17 mouse cellular contexts compared by ENCODE assay signal in the genomic region with DNA sequence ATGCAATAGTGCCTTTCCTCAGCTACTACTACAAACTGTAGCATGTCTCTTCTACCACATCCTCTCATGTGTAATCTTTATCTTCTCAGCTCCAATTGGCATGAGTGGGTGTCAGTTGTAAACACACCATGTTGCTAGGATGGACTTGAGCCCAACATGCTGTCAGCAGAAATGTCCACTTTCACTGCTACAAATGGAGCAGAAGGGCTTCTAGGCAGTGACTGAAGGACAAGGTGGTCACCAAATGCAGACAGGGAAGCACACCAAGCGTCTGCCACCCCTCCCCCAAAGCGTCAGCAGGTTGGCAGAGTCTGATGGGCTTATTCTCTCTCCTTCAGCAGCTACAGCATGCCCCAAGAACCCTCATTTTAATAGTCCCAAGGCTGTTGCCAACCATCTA. TPM values are rescaled to one million over a fixed set of nuclear protein-coding genes. Genes with fewer than 3 reads are reported as not detected.
DNase-seq lines count a peak whose midpoint lies in the region; ATAC-seq and TF ChIP-seq lines count a peak whose summit lies in the region.
"Had no signal": no experiment of that assay in that cellular context is flagged by ENCODE, and none has a peak within 500 bp of the region (broad histone marks: within the 10 kb centered on the region; RNA-seq: fewer than 3 reads in every experiment).

No protein-coding gene starts in this region.

- 72% methylated on average over 2 of the region's 2 CpGs for WGBS in forebrain, embryonic 16.5 days
- 90% methylated on average over 2 of the region's 2 CpGs for whole genome bisulfite sequencing in forebrain, embryonic 10.5 days

- no peaks in the 10 kb centered on the region for H3K36me3 ChIP-seq in forebrain, embryonic 16.5 days (ENCODE audit: control insufficient read depth, insufficient read depth)
- H3K36me3 ChIP-seq in forebrain, embryonic 10.5 days (replicated peaks): peaks cover 14% of the 10 kb centered on the region

- no peaks in the 10 kb centered on the region for H3K9me3 ChIP-seq in forebrain, embryonic 16.5 days (ENCODE audit: control insufficient read depth, low read length)
- H3K9me3 ChIP-seq in forebrain, embryonic 10.5 days: no peaks in the 10 kb centered on the region
- H3K9me3 ChIP-seq: hindbrain, embryonic 10.5 days; kidney, embryonic 15.5 days; limb, embryonic 10.5 days; liver, embryonic 13.5 days; midbrain, embryonic 13.5 days had no signal

- TF ChIP-seq CTCF in brain, embryonic 14.5 days (IDR thresholded peaks at IDR 0.05; ENCODE audit: borderline replicate concordance, extremely low read depth, insufficient read depth, insufficient read length): no peak

- no peaks in the 10 kb centered on the region for H3K27me3 ChIP-seq in forebrain, embryonic 16.5 days (replicated peaks; ENCODE audit: control insufficient read depth, insufficient read depth, low read length)
- H3K27me3 ChIP-seq in forebrain, embryonic 10.5 days (ENCODE audit: poor library complexity, severe bottlenecking): no peaks in the 10 kb centered on the region
- H3K27me3 ChIP-seq: kidney, embryonic 15.5 days; liver, embryonic 13.5 days; midbrain, embryonic 13.5 days had no signal

- no peak for DNase-seq in forebrain, embryonic 10.5 days (ENCODE audit: extremely low spot score, low spot score)
- peak; percentile 42 to 54 for DNase-seq in layer of hippocampus, postnatal 10 days (ENCODE audit: low spot score in 2 of 2)
- DNase-seq in layer of hippocampus, postnatal 36 days: no peak
- DNase-seq in brain, embryonic 14.5 days (ENCODE audit: low read depth): peak; percentile 28
- DNase-seq in cerebellum, postnatal 14 days: peak; percentile 88 to 89
- no peak for DNase-seq in kidney, postnatal 10 days
- DNase-seq in left cerebral cortex, postnatal 36 days (ENCODE audit: low spot score in 2 of 2): no peak
- DNase-seq: B cell, adult 2 months; embryo, embryonic 11 days; liver, embryonic 13.5 days; lung, postnatal 4 days; right cerebral cortex, adult 18-20 months had no signal

- no peak for TF ChIP-seq POLR2A in brain, embryonic 14.5 days (IDR thresholded peaks at IDR 0.05; ENCODE audit: borderline replicate concordance, extremely low read depth, insufficient read depth, insufficient read length, poor library complexity, severe bottlenecking)

- no peak overlapping the region for H3K4me3 ChIP-seq in forebrain, embryonic 16.5 days (replicated peaks; ENCODE audit: low read length)
- no peak overlapping the region for H3K4me3 ChIP-seq in forebrain, embryonic 10.5 days
- H3K4me3 ChIP-seq: hindbrain, embryonic 10.5 days; kidney, embryonic 15.5 days; limb, embryonic 10.5 days; liver, embryonic 13.5 days; midbrain, embryonic 13.5 days had no signal

- intact Hi-C loops in left cerebral cortex, postnatal 36 days (cut with DNase I): no loop called here

- no peaks in the 10 kb centered on the region for H3K4me1 ChIP-seq in forebrain, embryonic 16.5 days (replicated peaks; ENCODE audit: control insufficient read depth, insufficient read depth, low read length)
- H3K4me1 ChIP-seq in forebrain, embryonic 10.5 days: no peaks in the 10 kb centered on the region
- H3K4me1 ChIP-seq: hindbrain, embryonic 10.5 days; kidney, embryonic 15.5 days; limb, embryonic 10.5 days; midbrain, embryonic 13.5 days had no signal

- peak; percentile 72 for ATAC-seq in forebrain, embryonic 16.5 days
- ATAC-seq: midbrain, embryonic 13.5 days had no signal

- H3K9ac ChIP-seq in forebrain, embryonic 16.5 days (replicated peaks; ENCODE audit: low read depth, low read length): no peak overlapping the region
- H3K9ac ChIP-seq: kidney, embryonic 15.5 days; liver, embryonic 13.5 days; midbrain, embryonic 13.5 days had no signal

- H3K4me2 ChIP-seq in forebrain, embryonic 16.5 days (ENCODE audit: low read length): no peak overlapping the region
- H3K4me2 ChIP-seq: kidney, embryonic 15.5 days; liver, embryonic 13.5 days; midbrain, embryonic 13.5 days had no signal

- H3K27ac ChIP-seq in forebrain, embryonic 16.5 days (ENCODE audit: low read length): no peak overlapping the region
- H3K27ac ChIP-seq in forebrain, embryonic 10.5 days: no peak overlapping the region
- H3K27ac ChIP-seq: hindbrain, embryonic 10.5 days; kidney, embryonic 15.5 days; limb, embryonic 10.5 days; midbrain, embryonic 13.5 days had no signal

RNA-seq across cellular contexts. Expression of a gene that starts 23.2 kb away (rescaled TPM):
- 9.5 and 12.6 TPM in 2 replicates for polyA plus RNA-seq in forebrain, embryonic 16.5 days (2015; fragmentation: Nextera tagmentation; extraction: Ambion mirVana)
- 8.5 and 9.9 TPM in 2 replicates for polyA plus RNA-seq in forebrain, embryonic 10.5 days (2016; fragmentation: Nextera tagmentation; extraction: Ambion mirVana)
- total RNA-seq in layer of hippocampus, postnatal 10 days (2021): 1 to 10 TPM; 4.3 to 4.6 TPM
- total RNA-seq in layer of hippocampus, postnatal 36 days (2021): 1 to 10 TPM; 4.2 to 4.8 TPM
- 2.8 and 5.0 TPM in 2 replicates for polyA plus RNA-seq in brain, embryonic 14.5 days (2012; rRNA removed)
- total RNA-seq in left cerebral cortex, postnatal 36 days (2021): 1 to 10 TPM; 3.1 to 3.5 TPM

RNA-seq across cellular contexts. Expression of a gene that starts 23.3 kb away (rescaled TPM):
- polyA plus RNA-seq in forebrain, embryonic 16.5 days (2015; fragmentation: Nextera tagmentation; extraction: Ambion mirVana): 315 and 322 TPM in 2 replicates
- polyA plus RNA-seq in forebrain, embryonic 10.5 days (2016; fragmentation: Nextera tagmentation; extraction: Ambion mirVana): 132 and 139 TPM in 2 replicates
- total RNA-seq in layer of hippocampus, postnatal 10 days (2021): 10 to 100 TPM; 59.2 to 59.7 TPM
- total RNA-seq in layer of hippocampus, postnatal 36 days (2021): 10 to 100 TPM in 1 of 2 experiments, 1 to 10 TPM in 1; 9.8 to 12.7 TPM
- 132 and 135 TPM in 2 replicates for polyA plus RNA-seq in brain, embryonic 14.5 days (2012; rRNA removed)
- total RNA-seq in left cerebral cortex, postnatal 36 days (2021): 10 to 100 TPM; 12.9 to 15.3 TPM

RNA-seq across cellular contexts. Expression of a gene that starts 41.9 kb away (rescaled TPM):
- polyA plus RNA-seq in forebrain, embryonic 16.5 days (2015; fragmentation: Nextera tagmentation; extraction: Ambion mirVana): 8.8 and 15.1 TPM in 2 replicates
- 34.2 and 34.9 TPM in 2 replicates for polyA plus RNA-seq in forebrain, embryonic 10.5 days (2016; fragmentation: Nextera tagmentation; extraction: Ambion mirVana)
- 1 to 10 TPM; 3.2 to 5.1 TPM for total RNA-seq in layer of hippocampus, postnatal 10 days (2021)
- total RNA-seq in layer of hippocampus, postnatal 36 days (2021): 1 to 10 TPM; 1.2 to 4.0 TPM
- 4.0 and 7.1 TPM in 2 replicates for polyA plus RNA-seq in brain, embryonic 14.5 days (2012; rRNA removed)
- 1 to 10 TPM; 3.0 to 3.1 TPM for total RNA-seq in left cerebral cortex, postnatal 36 days (2021)

Comparison
In these comparisons a context has a peak if more than half of its experiments do, and no peak if none do; other contexts are left out.
1. DNase-seq: peak in layer of hippocampus, postnatal 10 days (2 of 2), brain, embryonic 14.5 days (single experiment) and cerebellum, postnatal 14 days (2 of 2); none in forebrain, embryonic 10.5 days (single experiment), layer of hippocampus, postnatal 36 days (0 of 2), kidney, postnatal 10 days (single experiment) and left cerebral cortex, postnatal 36 days (0 of 2).